In the genomic region with DNA sequence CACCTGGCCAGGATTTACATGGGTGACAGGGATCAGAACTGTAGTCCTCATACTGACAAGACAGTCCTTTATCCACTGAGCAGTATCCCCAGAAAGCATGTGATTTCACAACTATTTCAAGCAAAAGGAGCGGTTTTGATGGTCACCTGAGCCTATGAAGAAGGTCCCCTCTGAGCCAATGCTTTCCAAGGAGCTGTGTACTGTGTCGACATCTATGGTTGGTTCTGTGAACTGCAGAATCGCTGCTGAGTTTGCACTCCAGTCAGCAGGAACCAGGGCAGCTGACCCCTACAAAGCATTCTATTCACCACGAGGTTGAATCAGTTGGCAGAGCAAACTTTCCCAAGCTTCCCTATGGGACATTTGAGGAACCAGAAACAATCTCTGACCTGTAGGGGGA, we compare ENCODE assay signal across 9 mouse cellular contexts. TPM values are rescaled to one million over a fixed set of nuclear protein-coding genes. Genes with fewer than 3 reads are reported as not detected.
DNase-seq lines count a peak whose midpoint lies in the region; ATAC-seq and TF ChIP-seq lines count a peak whose summit lies in the region.
"Had no signal": no experiment of that assay in that cellular context is flagged by ENCODE, and none has a peak within 500 bp of the region (broad histone marks: within the 10 kb centered on the region; RNA-seq: fewer than 3 reads in every experiment).

No protein-coding gene starts in this region.

- TF ChIP-seq EP300 in CH12.LX (IDR thresholded peaks at IDR 0.05; ENCODE audit: low read length): no peak
- TF ChIP-seq EP300 in lung, postnatal 0 days (IDR thresholded peaks at IDR 0.05): no peak

- dilution Hi-C loops in CH12.LX (cut with MboI; ENCODE audit: extremely low pct_ligation_motif_present, extremely low pct_unique_long_range_greater_than_20kb, low sequenced_read_pairs): no loop called here

- no peaks in the 10 kb centered on the region for H3K79me2 ChIP-seq in CH12.LX (replicated peaks; ENCODE audit: control insufficient read depth, extremely low read depth, insufficient read depth, poor library complexity, severe bottlenecking)

- TF ChIP-seq RAD21 in CH12.LX (IDR thresholded peaks at IDR 0.05; ENCODE audit: low read depth, low read length): peak; percentile 69

- H3K4me3 ChIP-seq in CH12.LX (replicated peaks in 1 of 3; ENCODE audit: low read depth in 2 of 3, low read length in 2 of 3, poor library complexity in 1 of 3): no peak overlapping the region
- H3K4me3 ChIP-seq in hindbrain, embryonic 14.5 days (replicated peaks; ENCODE audit: low read length): no peak overlapping the region
- no peak overlapping the region for H3K4me3 ChIP-seq in lung, postnatal 0 days (ENCODE audit: low read depth, low read length)

- peaks cover 75% of the 10 kb centered on the region for H3K27me3 ChIP-seq in CH12.LX (replicated peaks)
- H3K27me3 ChIP-seq in hindbrain, embryonic 14.5 days (ENCODE audit: control insufficient read depth, insufficient read depth, low read length): peaks cover 28% of the 10 kb centered on the region
- no peaks in the 10 kb centered on the region for H3K27me3 ChIP-seq in lung, postnatal 0 days (replicated peaks; ENCODE audit: insufficient read depth, low read length)

- peak; percentile 74 to 80 for DNase-seq in cerebellum, postnatal 10 days
- DNase-seq in cerebellum, adult 9-11 months: no peak
- peak; percentile 19 for DNase-seq in CH12.LX (ENCODE audit: extremely low read depth)
- DNase-seq in embryo, embryonic 10 days (ENCODE audit: low spot score): peak; percentile 87
- peak; percentile 85 for DNase-seq in hindbrain, embryonic 14.5 days (ENCODE audit: low spot score)
- DNase-seq in lung, postnatal 0 days (ENCODE audit: low spot score): peak; percentile 22
- DNase-seq in right cerebral cortex, postnatal 25 days: peak; percentile 42
- no peak for DNase-seq in spleen, postnatal 36 days (ENCODE audit: low spot score in 2 of 2)

- in situ Hi-C loops in CH12.LX (cut with MboI; ENCODE audit: low pct_ligation_motif_present, low pct_unique_long_range_greater_than_20kb, low sequenced_read_pairs): loop anchor here (25.0 kb wide), 1 partner anchor 602 kb away; no protein-coding TSS in a partner anchor

- WGBS in hindbrain, embryonic 14.5 days: 5% methylated on average over 4 of the region's 4 CpGs
- WGBS in lung, postnatal 0 days: 4% methylated on average over 4 of the region's 4 CpGs

- no peaks in the 10 kb centered on the region for H3K9me3 ChIP-seq in CH12.LX (replicated peaks; ENCODE audit: low read length)
- no peaks in the 10 kb centered on the region for H3K9me3 ChIP-seq in hindbrain, embryonic 14.5 days (ENCODE audit: control insufficient read depth, low read length)
- no peaks in the 10 kb centered on the region for H3K9me3 ChIP-seq in lung, postnatal 0 days (ENCODE audit: low read length)

- no peaks in the 10 kb centered on the region for H3K36me3 ChIP-seq in CH12.LX (replicated peaks in 1 of 2; ENCODE audit: control insufficient read depth in 1 of 2, insufficient read depth in 1 of 2, low read length in 1 of 2)
- H3K36me3 ChIP-seq in hindbrain, embryonic 14.5 days (replicated peaks; ENCODE audit: control insufficient read depth, insufficient read depth): no peaks in the 10 kb centered on the region
- H3K36me3 ChIP-seq in lung, postnatal 0 days (ENCODE audit: insufficient read depth, low read length): no peaks in the 10 kb centered on the region

- ATAC-seq in hindbrain, embryonic 14.5 days (ENCODE audit: low FRiP score): peak; percentile 55; the same call in 1 of the 2 replicates
- no peak for ATAC-seq in lung, postnatal 0 days

- no peaks in the 10 kb centered on the region for H3K4me1 ChIP-seq in CH12.LX (ENCODE audit: control insufficient read depth in 1 of 2, insufficient read depth in 2 of 2)
- no peaks in the 10 kb centered on the region for H3K4me1 ChIP-seq in hindbrain, embryonic 14.5 days (replicated peaks; ENCODE audit: control insufficient read depth, insufficient read depth, low read length)
- no peaks in the 10 kb centered on the region for H3K4me1 ChIP-seq in lung, postnatal 0 days (ENCODE audit: insufficient read depth, low read depth, low read length)

- no peak for TF ChIP-seq POLR2A in CH12.LX (IDR thresholded peaks at IDR 0.05; ENCODE audit: low read depth, low read length)

- H3K9ac ChIP-seq in CH12.LX (ENCODE audit: insufficient read depth, low read depth): no peak overlapping the region
- H3K9ac ChIP-seq in hindbrain, embryonic 14.5 days: no peak overlapping the region
- no peak overlapping the region for H3K9ac ChIP-seq in lung, postnatal 0 days (replicated peaks; ENCODE audit: low read depth)

- H3K4me2 ChIP-seq in CH12.LX (ENCODE audit: insufficient read depth, low read depth, poor library complexity, severe bottlenecking): no peak overlapping the region
- H3K4me2 ChIP-seq in hindbrain, embryonic 14.5 days (replicated peaks): no peak overlapping the region
- H3K4me2 ChIP-seq in lung, postnatal 0 days (replicated peaks; ENCODE audit: low read depth, low read length): no peak overlapping the region

- no peak overlapping the region for H3K27ac ChIP-seq in CH12.LX (ENCODE audit: insufficient read depth, low read depth)
- H3K27ac ChIP-seq in hindbrain, embryonic 14.5 days: no peak overlapping the region
- no peak overlapping the region for H3K27ac ChIP-seq in lung, postnatal 0 days (ENCODE audit: low read length)

- peak; percentile 42 to 61; a peak in 3 of 4 replicates for TF ChIP-seq CTCF in CH12.LX (conservative IDR thresholded peaks at IDR 0.05 in 1 of 2, IDR thresholded peaks at IDR 0.05 in 1 of 2; ENCODE audit: low read depth in 2 of 2, low read length in 2 of 2)
- peak; percentile 89 for TF ChIP-seq CTCF in lung, postnatal 0 days (IDR thresholded peaks at IDR 0.05)

TF ChIP-seq in CH12.LX, 34 proteins besides CTCF, POLR2A, EP300 and RAD21:
- TF ChIP-seq JUN (IDR thresholded peaks at IDR 0.05; ENCODE audit: insufficient read depth, low read depth, low read length) (no peak), E2F4 (IDR thresholded peaks at IDR 0.05; ENCODE audit: insufficient replicate concordance, low read depth, low read length) (no peak), MAFK (IDR thresholded peaks at IDR 0.05; ENCODE audit: insufficient replicate concordance, low read length) (0 out of 2 replicates have a peak, but pooled peaks have one; percentile 13), HCFC1 (IDR thresholded peaks at IDR 0.05; ENCODE audit: low read depth, low read length) (no peak), CHD1 (IDR thresholded peaks at IDR 0.05; ENCODE audit: low read depth, low read length) (no peak), ETS1 (conservative IDR thresholded peaks at IDR 0.05; ENCODE audit: low read depth, low read length) (no peak), SMC3 (IDR thresholded peaks at IDR 0.05; ENCODE audit: low read depth, low read length) (peak; percentile 38), MAX (IDR thresholded peaks at IDR 0.05; ENCODE audit: low read length) (no peak), MXI1 (IDR thresholded peaks at IDR 0.05; ENCODE audit: low read depth, low read length) (no peak), POLR2AphosphoS2 (IDR thresholded peaks at IDR 0.05; ENCODE audit: low read depth, low read length) (no peak)

RNA-seq across cellular contexts. Expression of a gene that starts 8.5 kb away (rescaled TPM):
- total RNA-seq in CH12.LX (2012; rRNA removed): not detected in 2 replicates
- not detected in 2 replicates for total RNA-seq in CH12.LX (2014; rRNA removed)
- not detected in 2 replicates for polyA plus RNA-seq in CH12.LX (2012; ENCODE audit: insufficient read length, low read depth)
- polyA plus RNA-seq in hindbrain, embryonic 14.5 days (2014; fragmentation: Nextera tagmentation; extraction: Ambion mirVana): not detected in 2 replicates
- not detected in 2 replicates for polyA plus RNA-seq in lung, postnatal 0 days (2015; fragmentation: Nextera tagmentation; extraction: Ambion mirVana)
- total RNA-seq: layer of hippocampus, adult 8-10 months had no signal

Comparison
In these comparisons a context has a peak if more than half of its experiments do, and no peak if none do; other contexts are left out.
1. DNase-seq: peak in cerebellum, postnatal 10 days (2 of 2), CH12.LX (single experiment), embryo, embryonic 10 days (single experiment), hindbrain, embryonic 14.5 days (single experiment), lung, postnatal 0 days (single experiment) and right cerebral cortex, postnatal 25 days (single experiment); none in cerebellum, adult 9-11 months (single experiment) and spleen, postnatal 36 days (0 of 2).